In genomic region chr8:85386205-85386604, GRCm38 (mm10) we compare ENCODE assay signal across 11 mouse cellular contexts. TPM values are rescaled to one million over a fixed set of nuclear protein-coding genes. Genes with fewer than 3 reads are reported as not detected.
A peak's percentile ranks its signal among the peaks of the same experiment; 100 is the strongest.
DNase-seq lines count a peak whose midpoint lies in the region; ATAC-seq and TF ChIP-seq lines count a peak whose summit lies in the region.
"Had no signal": no experiment of that assay in that cellular context is flagged by ENCODE, and none has a peak within 500 bp of the region (broad histone marks: within the 10 kb centered on the region; RNA-seq: fewer than 3 reads in every experiment).

Gene Mylk3 (minus strand): TSS chr8:85386345.

- no peaks in the 10 kb centered on the region for H3K36me3 ChIP-seq in liver, embryonic 11.5 days (ENCODE audit: control insufficient read depth, insufficient read depth, low read length)
- H3K36me3 ChIP-seq in intestine, postnatal 0 days (ENCODE audit: control insufficient read depth, insufficient read depth): no peaks in the 10 kb centered on the region
- H3K36me3 ChIP-seq: hindbrain, embryonic 10.5 days had no signal

- H3K27ac ChIP-seq in liver, embryonic 11.5 days (ENCODE audit: low read depth, low read length): no peak within 1 kb of the TSS
- H3K27ac ChIP-seq in intestine, postnatal 0 days (ENCODE audit: low read depth, low read length): no peak within 1 kb of the TSS
- H3K27ac ChIP-seq: hindbrain, embryonic 10.5 days had no signal

- H3K9me3 ChIP-seq in liver, embryonic 11.5 days (ENCODE audit: control insufficient read depth, low read length): no peaks in the 10 kb centered on the region
- H3K9me3 ChIP-seq in intestine, postnatal 0 days (ENCODE audit: control insufficient read depth): no peaks in the 10 kb centered on the region
- H3K9me3 ChIP-seq: hindbrain, embryonic 10.5 days had no signal

- H3K4me2 ChIP-seq in liver, embryonic 11.5 days: no peak within 1 kb of the TSS
- no peak within 1 kb of the TSS for H3K4me2 ChIP-seq in intestine, postnatal 0 days (replicated peaks; ENCODE audit: low read depth)

- no peak within 1 kb of the TSS for H3K9ac ChIP-seq in liver, embryonic 11.5 days (ENCODE audit: low read depth, low read length)
- no peak within 1 kb of the TSS for H3K9ac ChIP-seq in intestine, postnatal 0 days (ENCODE audit: low read depth, low read length)

- DNase-seq in liver, embryonic 11.5 days (ENCODE audit: low spot score): no peak
- DNase-seq in liver: no peak
- DNase-seq in heart, adult 9 months (ENCODE audit: low spot score in 2 of 2): peak; percentile 53 to 77
- DNase-seq in right cerebral cortex, postnatal 4 days: peak; percentile 9
- no peak for DNase-seq in kidney, adult 8-10 months
- no peak for DNase-seq in urinary bladder, postnatal 10 days (ENCODE audit: low spot score)
- DNase-seq: layer of hippocampus, postnatal 36 days; lung, postnatal 10 days; thymus, postnatal 25 days had no signal

- no peak for ATAC-seq in liver, embryonic 11.5 days (replicated peaks; ENCODE audit: low FRiP score)
- ATAC-seq in intestine, postnatal 0 days: no peak

- 76% methylated on average over 6 of the region's 6 CpGs for WGBS in liver, embryonic 11.5 days
- WGBS in intestine, postnatal 0 days: 65% methylated on average over 6 of the region's 6 CpGs

- H3K4me3 ChIP-seq in liver, embryonic 11.5 days (ENCODE audit: low read depth, low read length): no peak within 1 kb of the TSS
- H3K4me3 ChIP-seq in intestine, postnatal 0 days (ENCODE audit: low read depth, low read length): no peak within 1 kb of the TSS
- H3K4me3 ChIP-seq: hindbrain, embryonic 10.5 days had no signal

- no peaks in the 10 kb centered on the region for H3K27me3 ChIP-seq in liver, embryonic 11.5 days (replicated peaks; ENCODE audit: control insufficient read depth, insufficient read depth, low read length)
- H3K27me3 ChIP-seq in intestine, postnatal 0 days (replicated peaks; ENCODE audit: control insufficient read depth, insufficient read depth, low read length): no peaks in the 10 kb centered on the region

- TF ChIP-seq CTCF in intestine, postnatal 0 days (IDR thresholded peaks at IDR 0.05; ENCODE audit: low read depth): no peak

- H3K4me1 ChIP-seq in liver, embryonic 11.5 days (replicated peaks; ENCODE audit: control insufficient read depth, insufficient read depth, low read length): peaks cover 21% of the 10 kb centered on the region
- no peaks in the 10 kb centered on the region for H3K4me1 ChIP-seq in intestine, postnatal 0 days (replicated peaks; ENCODE audit: control insufficient read depth, insufficient read depth, low read length)
- H3K4me1 ChIP-seq: hindbrain, embryonic 10.5 days had no signal

RNA-seq across cellular contexts. Expression of gene Mylk3, which starts in this region (rescaled TPM):
- polyA plus RNA-seq in liver, embryonic 11.5 days (2014; fragmentation: Nextera tagmentation; extraction: Ambion mirVana): 26.6 and 31.3 TPM in 2 replicates
- 15.6 and 17.5 TPM in 2 replicates for polyA plus RNA-seq in intestine, postnatal 0 days (2015; fragmentation: Nextera tagmentation; extraction: Ambion mirVana)

Comparison
In these comparisons a context has a peak if more than half of its experiments do, and no peak if none do; other contexts are left out.
1. DNase-seq: peak in heart, adult 9 months (2 of 2) and right cerebral cortex, postnatal 4 days (single experiment); none in liver, embryonic 11.5 days (single experiment), liver (single experiment), kidney, adult 8-10 months (0 of 2) and urinary bladder, postnatal 10 days (single experiment).